Mouse (Mus musculus): ENCODE measurements around the gene Tesc.

Tesc gene

DNA sequence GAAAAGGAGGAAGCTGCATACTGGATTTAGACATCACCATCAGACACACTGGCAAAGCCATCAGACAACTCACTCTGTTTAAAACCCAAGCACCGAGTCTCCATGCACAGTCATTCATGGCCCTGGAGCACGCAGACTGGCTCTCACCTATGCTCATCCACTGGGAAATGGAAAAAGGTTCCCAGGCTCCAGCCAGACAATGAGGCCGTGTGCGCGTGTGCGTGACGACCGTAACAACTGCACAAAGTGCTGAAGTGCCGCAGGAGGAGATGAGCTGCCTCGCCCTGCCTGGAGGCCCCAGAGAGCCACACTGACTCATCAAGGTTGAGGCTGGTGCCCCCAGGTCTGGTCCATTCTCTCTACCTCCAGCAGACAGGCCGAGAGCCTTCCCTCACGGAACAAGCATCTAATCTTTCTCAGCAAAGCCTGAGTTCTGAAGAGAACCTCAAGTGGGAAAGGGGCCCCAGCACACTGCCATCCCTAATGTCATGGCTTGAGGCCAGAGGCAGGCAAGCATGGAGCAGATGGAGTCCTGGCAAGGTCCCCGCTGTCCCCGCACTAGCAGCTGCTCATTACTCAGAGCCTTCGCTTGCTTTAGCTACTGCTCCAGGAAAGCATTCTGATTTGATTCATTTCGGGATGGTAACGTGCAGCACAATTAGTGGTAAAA lies 80.7 kb downstream of the Tesc start:
- DNase-seq (ENCODE audit: low spot score) = no peak

DNA sequence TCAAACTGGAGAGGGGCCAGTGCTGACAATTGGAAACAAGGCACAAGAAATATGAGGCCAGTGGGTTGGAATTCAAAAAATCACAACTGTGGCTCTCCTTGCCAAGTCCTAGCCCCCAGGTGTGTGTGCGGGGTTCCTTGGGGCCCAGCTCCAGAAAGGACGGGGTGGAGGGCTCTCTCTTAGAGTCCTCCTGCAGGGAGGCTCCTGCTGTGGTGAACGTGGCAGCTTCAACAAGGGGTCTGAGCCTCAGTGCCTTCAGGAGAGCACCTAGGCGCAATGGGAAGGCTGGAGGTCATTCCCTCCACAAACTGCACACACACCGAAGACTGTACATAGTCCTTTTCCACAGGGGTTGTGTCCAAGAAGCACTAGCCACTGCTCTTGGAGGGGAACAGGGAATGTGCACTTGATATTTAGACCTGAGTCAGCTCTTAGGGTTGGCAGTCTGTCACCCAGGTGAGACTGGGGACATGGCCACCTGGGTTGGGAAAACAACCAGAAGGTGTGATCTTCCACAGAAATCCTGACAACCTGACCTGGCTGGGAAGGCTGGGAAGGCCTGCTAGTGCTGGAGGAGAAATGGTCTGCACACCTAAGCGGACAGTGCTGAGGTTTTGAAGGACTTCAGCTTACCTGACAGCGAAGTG lies 81.4 kb downstream of the Tesc start:
- no peak for DNase-seq (ENCODE audit: low spot score)

Measured in adipocyte (in vitro differentiated cells).